Mouse (Mus musculus) spleen, postnatal 0 days (tissue): ENCODE data around the gene Naip2. TPM values are rescaled to one million over a fixed set of nuclear protein-coding genes. Genes with fewer than 3 reads are reported as not detected.

Source experiments
- polyA plus RNA-seq: library from polyadenylated mRNA; unstranded; fragments of >200 nt; fragmentation: Nextera tagmentation; extraction: Ambion mirVana; gene quantifications from 2 replicates; pipeline ENCODE4 v1.2.1, GENCODE M21; 2015

Naip2 gene
- 2.8 and 3.6 TPM in 2 replicates for polyA plus RNA-seq

GRCm38 (mm10) chr13:100201659-100202333, at the start of gene Naip2:
TSS of gene Naip2 (minus strand) at chr13:100202092.

GRCm38 (mm10) chr13:100246223-100246622, 44.3 kb upstream of the Naip2 start, which contains the start of gene Naip5:
TSS of gene Naip5 (minus strand) at chr13:100246323.

GRCm38 (mm10) chr13:100124423-100125257, 77.3 kb downstream of the Naip2 start, which contains the start of gene Smn1:
TSS of gene Smn1 (plus strand) at chr13:100124852.

GRCm38 (mm10) chr13:100107652-100108472, 94.0 kb downstream of the Naip2 start, which contains the start of gene Serf1:
TSS of gene Serf1 (plus strand) at chr13:100108012.

GRCm38 (mm10) chr13:100103748-100104254, 98.1 kb downstream of the Naip2 start, which contains the start of gene Bdp1:
TSS of gene Bdp1 (minus strand) at chr13:100104070.

Other genes starting within 250 kb of the Naip2 start
- gene Mccc2, start 186.5 kb downstream of the Naip2 start, polyA plus RNA-seq = 7.6 and 8.2 TPM in 2 replicates
- 21.0 and 23.2 TPM in 2 replicates for gene Bdp1, start 98.0 kb downstream of the Naip2 start, polyA plus RNA-seq
- gene Serf1, start 94.1 kb downstream of the Naip2 start, polyA plus RNA-seq = 31.5 and 39.7 TPM in 2 replicates
- gene Smn1, start 77.2 kb downstream of the Naip2 start, polyA plus RNA-seq = 30.5 and 31.6 TPM in 2 replicates
- 1.7 and 1.9 TPM in 2 replicates for gene Naip5, start 44.2 kb upstream of the Naip2 start, polyA plus RNA-seq
- 0.95 and 1.4 TPM in 2 replicates for gene Naip6, start 115.6 kb upstream of the Naip2 start, polyA plus RNA-seq